In the genomic region with DNA sequence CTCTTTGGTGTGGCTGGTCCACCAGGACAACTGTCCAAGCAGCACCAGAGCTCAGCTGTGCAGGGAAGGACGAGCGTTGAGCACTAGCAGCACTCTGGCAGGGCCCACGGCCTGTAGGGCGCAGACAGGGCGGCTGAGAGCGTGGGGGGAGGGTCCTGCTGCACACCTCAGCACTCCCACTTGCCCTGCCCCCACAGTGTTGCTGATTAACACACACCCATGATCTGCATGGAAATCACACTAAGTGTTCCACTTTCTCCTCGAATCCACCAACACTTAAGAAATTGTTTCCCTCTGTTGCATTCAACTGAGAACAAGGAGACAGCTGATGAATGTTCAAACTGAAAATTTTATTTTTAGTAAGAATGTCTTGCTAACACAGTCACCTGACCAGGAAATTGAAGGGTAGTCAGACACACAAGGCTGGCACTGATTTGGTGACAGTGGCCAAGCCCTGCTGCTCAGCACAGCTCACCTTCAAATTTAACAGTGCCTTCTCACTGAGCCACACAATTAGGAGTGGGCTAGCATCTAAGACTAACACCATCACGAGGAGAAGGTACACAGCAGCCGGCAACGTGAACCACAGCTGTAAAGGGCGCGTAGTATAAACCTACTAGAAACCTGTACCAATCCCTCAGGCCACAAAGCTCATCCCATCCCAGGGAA, we compare ENCODE assay signal across 12 mouse cellular contexts. TPM values are rescaled to one million over a fixed set of nuclear protein-coding genes. Genes with fewer than 3 reads are reported as not detected.
A peak's percentile ranks its signal among the peaks of the same experiment; 100 is the strongest.
DNase-seq lines count a peak whose midpoint lies in the region; ATAC-seq and TF ChIP-seq lines count a peak whose summit lies in the region.
"Had no signal": no experiment of that assay in that cellular context is flagged by ENCODE, and none has a peak within 500 bp of the region (broad histone marks: within the 10 kb centered on the region; RNA-seq: fewer than 3 reads in every experiment).

No protein-coding gene starts in this region.

- no peak overlapping the region for H3K4me3 ChIP-seq in cerebellum, adult 2 months (replicated peaks; ENCODE audit: insufficient read depth, low read depth, low read length)
- H3K4me3 ChIP-seq in neural tube, embryonic 11.5 days (ENCODE audit: low read depth, low read length) = no peak overlapping the region
- H3K4me3 ChIP-seq: limb, embryonic 13.5 days had no signal

- peak overlapping the region; percentile 27; the same call in 1 of the 2 replicates for H3K9ac ChIP-seq in neural tube, embryonic 11.5 days (ENCODE audit: low read length)
- H3K9ac ChIP-seq: hindbrain, embryonic 14.5 days; limb, embryonic 13.5 days had no signal

- TF ChIP-seq POLR2A in cerebellum, adult 2 months (IDR thresholded peaks at IDR 0.05; ENCODE audit: borderline replicate concordance, insufficient read depth, low read length) = no peak

- peaks cover 9% of the 10 kb centered on the region for H3K36me3 ChIP-seq in neural tube, embryonic 11.5 days (ENCODE audit: control insufficient read depth, insufficient read depth, low read length)

- DNase-seq in cerebellum, adult 2 months = peak in 1 of 2 experiments; percentile 31
- DNase-seq in cerebellum, adult 11 months = no peak
- DNase-seq in neural tube, embryonic 11.5 days (ENCODE audit: low spot score) = no peak
- DNase-seq in neural tube, embryonic 10.5 days (ENCODE audit: extremely low spot score, low spot score) = no peak
- peak; percentile 35 for DNase-seq in kidney, postnatal 14 days
- DNase-seq in liver = no peak
- no peak for DNase-seq in gastrocnemius, postnatal 4 days (ENCODE audit: low spot score in 2 of 2)
- DNase-seq in thymus, postnatal 0 days (ENCODE audit: low spot score) = no peak
- DNase-seq: thymus, postnatal 14 days had no signal

- peak overlapping the region; percentile 81 for H3K27ac ChIP-seq in cerebellum, adult 2 months (ENCODE audit: insufficient read depth, low read length)
- no peak overlapping the region for H3K27ac ChIP-seq in neural tube, embryonic 11.5 days (ENCODE audit: low read depth, low read length)
- H3K27ac ChIP-seq: hindbrain, embryonic 14.5 days; limb, embryonic 13.5 days had no signal

- no peak for TF ChIP-seq CTCF in cerebellum, adult 2 months (IDR thresholded peaks at IDR 0.05; ENCODE audit: borderline replicate concordance, insufficient read depth, low read depth, low read length)

- H3K4me2 ChIP-seq in neural tube, embryonic 11.5 days (ENCODE audit: low read depth) = no peak overlapping the region
- H3K4me2 ChIP-seq: hindbrain, embryonic 14.5 days; limb, embryonic 13.5 days had no signal

- ATAC-seq in neural tube, embryonic 11.5 days (ENCODE audit: insufficient read depth, low FRiP score, low TSS enrichment) = no peak
- ATAC-seq: Patski had no signal

- WGBS in cerebellum, adult 2 months = 51% methylated on average over 12 of the region's 12 CpGs
- 87% methylated on average over 12 of the region's 12 CpGs for WGBS in neural tube, embryonic 11.5 days

- no peaks in the 10 kb centered on the region for H3K9me3 ChIP-seq in neural tube, embryonic 11.5 days (ENCODE audit: control insufficient read depth, low read length)
- H3K9me3 ChIP-seq: limb, embryonic 13.5 days had no signal

- H3K4me1 ChIP-seq in cerebellum, adult 2 months (ENCODE audit: control insufficient read depth, insufficient read depth, low read length) = peaks cover 13% of the 10 kb centered on the region
- no peaks in the 10 kb centered on the region for H3K4me1 ChIP-seq in neural tube, embryonic 11.5 days (ENCODE audit: control insufficient read depth, insufficient read depth, low read length)
- H3K4me1 ChIP-seq: limb, embryonic 13.5 days had no signal

- no peaks in the 10 kb centered on the region for H3K27me3 ChIP-seq in cerebellum, adult 2 months (ENCODE audit: control insufficient read depth, insufficient read depth, low read length)
- no peaks in the 10 kb centered on the region for H3K27me3 ChIP-seq in neural tube, embryonic 11.5 days (ENCODE audit: control insufficient read depth, insufficient read depth, low read length)
- H3K27me3 ChIP-seq: limb, embryonic 13.5 days; Patski had no signal

RNA-seq across cellular contexts. Expression of a gene that starts 58.3 kb away (rescaled TPM):
- 254 and 264 TPM in 2 replicates for polyA plus RNA-seq in cerebellum, adult 2 months (2012; rRNA removed)
- 99.2 and 104 TPM in 2 replicates for polyA plus RNA-seq in neural tube, embryonic 11.5 days (2014; fragmentation: Nextera tagmentation; extraction: Ambion mirVana)
- 100 to 1,000 TPM; 266 to 283 TPM for total RNA-seq in gastrocnemius, postnatal 4 days (2021)
- polyA plus RNA-seq in thymus, postnatal 0 days (2015; fragmentation: Nextera tagmentation; extraction: Ambion mirVana) = 9.8 and 10.5 TPM in 2 replicates
